Mouse (Mus musculus) hindbrain, embryonic 14.5 days (tissue): ENCODE data around the gene Acsbg2. TPM values are rescaled to one million over a fixed set of nuclear protein-coding genes. Genes with fewer than 3 reads are reported as not detected.
"Not testable (repeated sequence)": the region's sequence is repeated elsewhere in the genome, so short reads cannot be mapped to it uniquely, and the experiment has no call there.

Source experiments
- ATAC-seq: fragments of 200-750 bp; cut with Nextera tagmentation; 2 replicates; pipeline ENCODE4 v1.8.0; 2017; ENCODE audit warnings: moderate number of reproducible peaks, mild to moderate bottlenecking, moderate TSS enrichment, moderate library complexity; ENCODE audit not compliant: low FRiP score
- DNase-seq: peaks from one replicate; pipeline ENCODE4 v3.0.0-alpha.2; 2015; ENCODE audit warnings: low spot score
- H3K27ac ChIP-seq: fragments of 300-500 bp; sonication (generic); 2 replicates; pipeline ENCODE4 v1.5.1; 2014; ENCODE audit warnings: mild to moderate bottlenecking, moderate library complexity
- H3K27me3 ChIP-seq: fragments of 300-500 bp; sonication (generic); 2 replicates; pipeline ENCODE4 v1.6.1; 2014; ENCODE audit warnings: mild to moderate bottlenecking, low read length, mixed read lengths; ENCODE audit not compliant: control insufficient read depth, insufficient read depth
- H3K36me3 ChIP-seq: fragments of 300-500 bp; sonication (generic); replicated peaks from 2 replicates; pipeline ENCODE4 v1.6.1; 2014; ENCODE audit not compliant: control insufficient read depth, insufficient read depth
- H3K4me1 ChIP-seq: fragments of 300-500 bp; sonication (generic); replicated peaks from 2 replicates; pipeline ENCODE4 v1.6.1; 2014; ENCODE audit warnings: antibody characterized with exemption, low read length, mixed read lengths; ENCODE audit not compliant: control insufficient read depth, insufficient read depth
- H3K4me2 ChIP-seq: fragments of 300-500 bp; sonication (generic); replicated peaks from 2 replicates; pipeline ENCODE4 v1.6.1; 2014; ENCODE audit warnings: mild to moderate bottlenecking, moderate library complexity
- H3K4me3 ChIP-seq: fragments of 300-500 bp; sonication (generic); replicated peaks from 2 replicates; pipeline ENCODE4 v1.5.1; 2014; ENCODE audit warnings: mild to moderate bottlenecking, low read length
- H3K9ac ChIP-seq: fragments of 300-500 bp; sonication (generic); 2 replicates; pipeline ENCODE4 v1.6.1; 2014
- H3K9me3 ChIP-seq: fragments of 300-500 bp; sonication (generic); 2 replicates; pipeline ENCODE4 v1.6.1; 2016; ENCODE audit warnings: low read length; ENCODE audit not compliant: control insufficient read depth
- WGBS: fragments of 180-500 bp; shearing (Covaris S2); extraction: QIAGEN DNeasy Blood & Tissue Kit; methylation state at CpG from one replicate; pipeline ENCODE4 v1.1.7; 2014; 5-methylcytosine and 5-hydroxymethylcytosine counted together
- polyA plus RNA-seq: library from polyadenylated mRNA; unstranded; fragments of >200 nt; fragmentation: Nextera tagmentation; extraction: Ambion mirVana; gene quantifications from 2 replicates; pipeline ENCODE4 v1.2.1, GENCODE M21; 2014

The Acsbg2 gene
- not detected in 2 replicates for polyA plus RNA-seq

DNA sequence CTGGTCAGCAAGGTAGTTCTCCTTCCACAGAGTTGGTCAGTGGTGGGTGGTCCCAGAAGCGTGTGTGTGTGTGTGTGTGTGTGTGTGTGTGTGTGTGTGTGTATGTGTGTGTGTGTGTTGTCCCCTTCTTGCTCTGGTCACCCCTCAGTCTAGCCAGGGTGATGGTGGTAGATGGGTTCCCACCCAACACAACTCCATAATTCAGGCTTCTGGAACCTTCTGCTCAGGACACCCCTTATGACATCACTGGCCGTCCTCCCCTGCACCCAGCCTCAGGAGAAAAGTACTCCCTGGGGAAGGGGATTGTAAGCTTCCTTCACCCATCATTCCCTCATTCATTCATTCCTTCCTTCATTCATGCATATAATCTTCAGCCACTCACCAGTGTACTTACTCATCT lies at the start of gene Acsbg2:
Acsbg2 (minus strand) TSS at position 211 of the 400 bp plus-strand sequence.
- Histone ChIP-seq H3K4me2 (no peak within 1 kb of the TSS), H3K9me3 (no peaks in the 10 kb centered on the region), H3K36me3 (no peaks in the 10 kb centered on the region), H3K9ac (no peak within 1 kb of the TSS), H3K27ac (no peak within 1 kb of the TSS), H3K4me1 (no peaks in the 10 kb centered on the region), H3K27me3 (no peaks in the 10 kb centered on the region), H3K4me3 (no peak within 1 kb of the TSS)
- WGBS, result 95% methylated on average over 2 of the region's 2 CpGs
- no peak for DNase-seq
- no peak for ATAC-seq

GRCm38 (mm10) chr17:56919725-56920124 lies 45.5 kb upstream of the Acsbg2 start:
- ATAC-seq, result no peak
- DNase-seq, result no peak
- 84% methylated on average over 3 of the region's 3 CpGs for WGBS
- H3K4me1 ChIP-seq, result no peaks in the 10 kb centered on the region
- H3K27me3 ChIP-seq, result no peaks in the 10 kb centered on the region
- H3K4me3 ChIP-seq, result no peak overlapping the region
- no peak overlapping the region for H3K27ac ChIP-seq
- no peak overlapping the region for H3K4me2 ChIP-seq
- peaks cover 71% of the 10 kb centered on the region for H3K36me3 ChIP-seq
- H3K9ac ChIP-seq, result no peak overlapping the region
- H3K9me3 ChIP-seq, result no peaks in the 10 kb centered on the region

GRCm38 (mm10) chr17:56917166-56917565 lies 42.9 kb upstream of the Acsbg2 start:
- Histone ChIP-seq H3K4me2 (no peak overlapping the region), H3K9me3 (no peaks in the 10 kb centered on the region), H3K27me3 (no peaks in the 10 kb centered on the region), H3K9ac (no peak overlapping the region), H3K27ac (no peak overlapping the region), H3K4me3 (no peak overlapping the region), H3K36me3 (peaks cover 74% of the 10 kb centered on the region), H3K4me1 (no peaks in the 10 kb centered on the region)
- WGBS, result 94% methylated on average over 2 of the region's 2 CpGs
- ATAC-seq (no peak), DNase-seq (no peak)

GRCm38 (mm10) chr17:56913444-56913843 lies 39.2 kb upstream of the Acsbg2 start:
- ATAC-seq (no peak), DNase-seq (no peak)
- H3K27ac ChIP-seq, result no peak overlapping the region
- no peaks in the 10 kb centered on the region for H3K4me1 ChIP-seq
- H3K4me2 ChIP-seq, result no peak overlapping the region
- no peaks in the 10 kb centered on the region for H3K9me3 ChIP-seq
- no peak overlapping the region for H3K4me3 ChIP-seq
- no peaks in the 10 kb centered on the region for H3K27me3 ChIP-seq
- H3K36me3 ChIP-seq, result peaks cover 68% of the 10 kb centered on the region
- H3K9ac ChIP-seq, result no peak overlapping the region

DNA sequence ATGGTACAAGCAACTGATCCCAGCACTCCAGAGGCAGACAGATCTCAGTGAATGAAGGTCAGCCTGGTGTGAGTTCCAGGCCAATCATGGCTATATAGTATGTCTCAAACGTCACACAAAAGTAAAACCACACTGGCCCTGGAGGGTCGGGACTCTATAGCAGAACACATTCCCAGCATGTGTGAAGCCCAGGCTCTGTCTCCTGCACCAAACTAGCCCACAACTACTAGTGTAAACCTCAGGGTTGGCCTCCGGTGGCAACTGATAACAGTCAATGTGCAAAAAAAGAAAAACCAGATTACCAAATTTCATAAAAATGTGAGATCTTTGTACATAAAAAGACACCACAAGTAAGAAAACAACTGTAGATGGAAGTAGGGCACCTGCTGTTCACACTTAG lies 38.8 kb upstream of the Acsbg2 start:
- 92% methylated on average over 3 of the region's 3 CpGs for WGBS
- H3K4me3 ChIP-seq, result no peak overlapping the region
- no peaks in the 10 kb centered on the region for H3K4me1 ChIP-seq
- no peaks in the 10 kb centered on the region for H3K9me3 ChIP-seq
- ATAC-seq (no peak), DNase-seq (no peak)
- H3K36me3 ChIP-seq, result peaks cover 67% of the 10 kb centered on the region
- no peak overlapping the region for H3K9ac ChIP-seq
- no peaks in the 10 kb centered on the region for H3K27me3 ChIP-seq
- H3K27ac ChIP-seq, result no peak overlapping the region
- H3K4me2 ChIP-seq, result no peak overlapping the region

DNA sequence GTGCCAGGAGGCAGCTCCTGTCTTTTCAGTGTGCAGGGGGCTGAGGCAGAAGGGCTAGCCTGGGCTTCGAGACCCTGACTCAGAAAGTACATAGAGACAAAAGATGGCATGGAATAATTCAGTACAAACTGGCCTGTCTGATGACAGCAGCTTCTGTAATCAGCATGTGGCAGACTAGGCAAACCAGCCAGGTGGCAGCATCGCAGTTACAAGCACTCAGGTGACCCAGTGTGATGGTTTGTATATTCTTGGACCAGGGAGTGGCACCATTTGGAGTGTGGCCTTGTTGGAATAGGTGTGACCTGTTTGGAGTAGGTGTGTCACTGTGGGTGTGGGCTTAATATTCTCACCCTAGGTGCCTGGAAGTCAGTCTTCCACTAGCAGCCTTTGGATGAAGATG lies 35.5 kb upstream of the Acsbg2 start:
- H3K4me3 ChIP-seq, DNase-seq, H3K9ac ChIP-seq, H3K27me3 ChIP-seq, ATAC-seq, H3K27ac ChIP-seq, H3K4me1 ChIP-seq, H3K9me3 ChIP-seq, H3K4me2 ChIP-seq: not testable (repeated sequence)
- 83% methylated on average over 2 of the region's 2 CpGs for WGBS
- peaks cover 56% of the 10 kb centered on the region for H3K36me3 ChIP-seq

- ATAC-seq (no peak), DNase-seq (no peak)
- Histone ChIP-seq H3K4me2 (no peak overlapping the region), H3K4me3 (no peak overlapping the region), H3K9me3 (no peaks in the 10 kb centered on the region), H3K4me1 (no peaks in the 10 kb centered on the region), H3K36me3 (peaks cover 59% of the 10 kb centered on the region), H3K27ac (no peak overlapping the region), H3K9ac (no peak overlapping the region), H3K27me3 (no peaks in the 10 kb centered on the region)
- 82% methylated on average over 9 of the region's 9 CpGs for WGBS
Measured at GRCm38 (mm10) chr17:56907887-56908286, 33.6 kb upstream of the Acsbg2 start.

DNA sequence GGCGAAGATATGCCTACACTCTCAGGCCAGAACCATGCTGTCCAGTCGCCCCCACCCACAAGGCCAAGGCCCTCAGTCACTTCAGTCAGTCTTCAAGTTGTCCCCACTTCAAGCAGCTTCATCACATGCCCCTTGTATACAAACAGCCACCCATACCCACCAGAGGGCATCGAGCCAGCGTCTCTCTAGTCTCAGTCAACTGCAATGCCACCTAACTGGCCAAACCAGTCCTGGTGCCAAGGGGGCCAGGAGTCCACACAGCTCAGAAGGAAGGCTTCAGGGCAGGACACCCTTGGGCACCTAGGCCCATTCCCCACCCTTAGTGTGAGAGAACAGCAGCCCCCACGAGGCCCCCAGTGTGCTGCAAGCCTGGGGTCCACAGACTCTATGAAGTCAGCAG lies 32.8 kb upstream of the Acsbg2 start:
- 93% methylated on average over 5 of the region's 5 CpGs for WGBS
- Histone ChIP-seq H3K4me2 (no peak overlapping the region), H3K4me1 (no peaks in the 10 kb centered on the region), H3K27ac (no peak overlapping the region), H3K9ac (no peak overlapping the region), H3K4me3 (no peak overlapping the region), H3K27me3 (no peaks in the 10 kb centered on the region), H3K9me3 (no peaks in the 10 kb centered on the region), H3K36me3 (peaks cover 61% of the 10 kb centered on the region)
- DNase-seq, result no peak
- no peak for ATAC-seq

- H3K4me3 ChIP-seq, result no peak overlapping the region
- no peak overlapping the region for H3K27ac ChIP-seq
- H3K27me3 ChIP-seq, result no peaks in the 10 kb centered on the region
- H3K9ac ChIP-seq, result no peak overlapping the region
- H3K9me3 ChIP-seq, result no peaks in the 10 kb centered on the region
- H3K4me2 ChIP-seq, result no peak overlapping the region
- ATAC-seq (no peak), DNase-seq (no peak)
- WGBS, result 93% methylated on average over 3 of the region's 3 CpGs
- peaks cover 61% of the 10 kb centered on the region for H3K36me3 ChIP-seq
- no peaks in the 10 kb centered on the region for H3K4me1 ChIP-seq
Measured at GRCm38 (mm10) chr17:56906166-56906565, 31.9 kb upstream of the Acsbg2 start.

DNA sequence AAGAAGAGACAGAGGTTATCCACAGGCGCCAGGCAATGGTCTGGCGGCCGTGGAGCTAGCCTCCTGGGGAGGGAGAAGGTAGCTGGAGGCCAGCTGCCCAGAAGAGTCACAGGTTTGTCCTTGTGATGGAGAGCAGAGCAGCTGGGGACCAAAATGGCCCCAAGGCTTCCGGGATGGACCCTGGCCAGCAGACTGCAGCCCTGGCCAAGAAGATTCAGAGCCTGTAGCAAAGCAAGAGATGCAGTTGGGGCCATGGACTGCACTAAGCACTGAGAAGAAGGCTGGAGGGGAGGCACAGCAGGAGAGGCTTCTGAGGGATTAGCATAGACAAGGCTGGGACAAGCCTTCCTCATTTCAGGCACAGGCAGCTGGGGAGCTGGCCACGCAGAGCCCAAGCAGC lies 28.5 kb upstream of the Acsbg2 start:
- Histone ChIP-seq H3K4me2 (no peak overlapping the region), H3K27me3 (no peaks in the 10 kb centered on the region), H3K36me3 (peaks cover 80% of the 10 kb centered on the region), H3K4me3 (no peak overlapping the region), H3K27ac (no peak overlapping the region), H3K9me3 (no peaks in the 10 kb centered on the region), H3K9ac (no peak overlapping the region), H3K4me1 (0 out of 2 replicates have a peak, but pooled peaks cover under 1% of the 10 kb centered on the region)
- WGBS, result 74% methylated on average over 5 of the region's 5 CpGs
- no peak for DNase-seq
- ATAC-seq, result no peak
